Mouse (Mus musculus) left cerebral cortex, postnatal 25 days (tissue): ENCODE data around the gene Zdhhc6. TPM values are rescaled to one million over a fixed set of nuclear protein-coding genes. Genes with fewer than 3 reads are reported as not detected.

Source experiments
- DNase-seq, 2 experiments: peaks; one replicate each; pipeline ENCODE4 v3.0.0; 2022; ENCODE audit warnings: low spot score in 2 of 2, mixed read lengths in 1 of 2
- intact Hi-C: fragments of 180-260 bp; cut with DNase I; formaldehyde crosslinking; loops from one replicate; pipeline ENCODE4 v1.15.1; 2025
- total RNA-seq, 2 experiments: library from RNA; stranded (reverse); gene quantifications; 2 replicates each; pipeline ENCODE4 v1.2.3; 2021

Zdhhc6 gene
- total RNA-seq, 2 experiments from 2014 or later, result 28.4 to 30.7 TPM

DNA sequence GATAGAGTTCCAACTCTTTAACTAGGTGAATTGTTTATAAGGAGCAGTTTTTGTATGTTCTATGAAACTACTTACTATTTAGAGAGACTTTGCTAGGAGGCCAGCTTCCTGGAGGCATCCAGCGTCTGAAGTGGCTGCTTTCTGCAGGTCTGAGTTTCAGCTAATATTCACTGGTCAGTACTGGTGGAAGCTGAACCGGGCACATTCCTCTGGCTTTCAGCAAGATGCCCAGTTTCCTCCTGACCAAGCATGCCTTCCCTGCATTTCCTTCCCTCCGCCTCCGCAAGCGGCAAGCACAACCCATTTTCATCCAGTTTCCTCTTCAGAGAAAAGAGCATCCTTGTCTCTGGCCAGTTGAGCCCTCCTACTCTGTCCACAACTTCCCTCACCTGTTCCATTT, 46.8 kb downstream of the Zdhhc6 start:
- DNase-seq, result no peak
- intact Hi-C loops, result no loop called here

DNA sequence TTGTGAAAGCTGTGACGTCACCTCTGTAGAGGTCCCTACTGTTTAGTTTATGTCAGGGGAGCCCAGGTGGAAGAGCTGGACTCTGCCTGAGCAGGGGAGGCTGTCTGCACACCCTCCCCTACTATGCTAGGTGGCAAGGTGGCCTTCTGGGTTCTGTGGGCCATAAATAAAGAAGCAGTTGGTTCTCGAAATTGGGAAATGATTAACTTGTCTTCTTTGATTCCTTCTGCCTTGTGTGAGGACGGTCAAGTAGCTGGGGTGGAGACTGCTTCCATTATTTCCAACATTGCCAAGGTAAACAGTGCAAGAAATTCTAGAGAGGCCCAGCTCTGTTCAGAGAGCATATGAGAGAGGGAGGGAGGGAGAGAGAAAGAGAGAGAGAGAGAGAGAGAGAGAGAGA, 47.7 kb downstream of the Zdhhc6 start:
- DNase-seq, result no peak
- intact Hi-C loops, result no loop called here

DNA sequence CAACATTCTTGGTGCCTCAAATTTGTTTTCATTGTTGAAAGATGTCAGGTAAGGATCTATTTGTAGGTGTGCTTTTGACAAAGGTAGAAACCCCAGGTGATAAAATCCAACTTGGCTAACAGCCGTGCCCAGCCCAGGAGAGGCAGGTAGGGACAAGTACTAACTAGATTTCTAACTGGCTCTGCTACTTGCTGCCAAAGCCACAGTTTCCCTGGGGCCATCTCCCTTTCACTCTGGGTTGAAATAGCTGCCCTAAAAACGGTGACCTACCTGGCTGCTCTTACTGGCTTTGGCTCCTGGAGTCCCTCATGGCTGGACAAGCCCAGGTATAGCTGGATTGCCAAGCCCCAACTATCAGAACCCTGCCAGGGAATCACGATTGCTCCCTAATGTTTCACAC, 49.0 kb downstream of the Zdhhc6 start:
- intact Hi-C loops, result no loop called here

DNA sequence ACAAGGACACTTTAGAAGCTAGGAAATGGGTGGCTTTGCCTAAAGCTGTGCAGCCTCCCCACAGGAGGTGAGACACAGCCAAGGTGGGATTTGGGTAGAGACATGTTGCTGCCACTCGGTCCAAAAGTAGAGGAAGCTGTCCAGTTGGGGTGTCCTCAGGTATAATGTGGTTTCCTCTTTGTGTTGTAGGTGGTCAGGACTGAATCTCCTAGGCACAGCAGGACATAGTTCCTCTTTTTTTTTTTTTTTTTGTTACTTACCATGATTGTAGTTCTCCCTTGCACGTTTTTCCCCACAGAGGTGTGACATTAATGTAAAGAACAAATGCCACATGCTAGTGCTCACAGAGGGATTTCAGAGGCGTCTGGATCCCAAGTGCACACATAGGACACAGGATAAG, 50.6 kb downstream of the Zdhhc6 start:
- intact Hi-C loops, result no loop called here

More for the DNA sequence above, 49.0 kb downstream of the Zdhhc6 start:
- DNase-seq, result no peak

DNA sequence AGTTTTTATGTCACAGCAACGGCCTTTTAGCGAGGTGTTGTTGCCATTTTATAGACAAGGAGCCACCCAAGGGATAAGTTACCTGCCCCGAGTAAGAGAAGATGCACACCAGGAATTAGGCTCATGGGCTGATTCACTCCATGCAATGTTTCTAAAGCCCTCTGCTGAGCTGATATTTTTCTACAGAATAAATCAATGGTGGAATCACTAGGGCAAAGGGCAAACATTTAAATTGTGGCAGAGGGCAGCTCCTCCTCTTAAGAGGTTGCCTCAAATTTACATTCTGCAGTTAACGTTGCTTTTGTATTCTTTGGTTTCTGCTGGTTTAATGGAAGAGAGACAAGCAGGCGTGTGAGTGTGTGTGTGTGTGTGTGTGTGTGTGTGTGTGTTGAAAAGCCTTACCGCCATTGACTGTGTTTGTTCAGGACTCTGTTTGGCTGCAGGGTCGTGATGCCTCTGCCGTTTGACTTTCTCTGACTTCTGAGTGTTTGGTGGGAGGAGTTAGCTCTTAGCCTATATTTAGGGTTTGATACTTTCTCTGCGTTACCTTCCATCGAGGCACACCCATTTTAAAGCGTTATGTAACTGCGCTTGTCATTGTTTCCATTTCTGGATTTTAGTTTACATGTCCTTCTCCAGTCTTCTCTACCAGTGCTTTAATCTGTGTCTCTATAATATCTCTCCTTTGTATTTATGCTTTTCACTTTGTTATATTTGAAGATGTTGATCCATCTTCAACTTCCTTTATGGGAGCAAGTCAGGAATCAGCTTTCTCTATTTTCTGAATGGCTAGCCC, 55.2 kb downstream of the Zdhhc6 start:
- no peak for DNase-seq
- intact Hi-C loops, result no loop called here

More for the DNA sequence above, 50.6 kb downstream of the Zdhhc6 start:
- DNase-seq, result no peak

DNA sequence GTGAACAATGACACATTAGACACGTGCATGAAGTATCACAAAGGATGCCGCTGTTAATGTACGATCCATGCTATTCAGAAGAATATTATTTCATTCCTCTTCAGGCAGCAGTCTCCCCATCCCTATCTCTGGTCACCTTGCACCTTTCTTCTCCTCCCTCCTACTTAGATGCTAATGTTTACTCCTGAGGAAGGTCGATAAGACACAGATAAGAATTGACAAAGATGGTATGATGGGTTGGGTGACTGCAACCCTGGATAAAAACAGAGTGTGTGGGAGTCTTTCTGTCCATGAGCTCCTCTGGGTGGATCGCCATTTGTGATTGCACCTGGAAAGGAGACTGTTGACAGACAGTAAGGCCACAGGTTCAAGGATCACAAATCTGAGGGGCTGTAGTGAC, 57.3 kb downstream of the Zdhhc6 start:
- no peak for DNase-seq
- intact Hi-C loops, result no loop called here

DNA sequence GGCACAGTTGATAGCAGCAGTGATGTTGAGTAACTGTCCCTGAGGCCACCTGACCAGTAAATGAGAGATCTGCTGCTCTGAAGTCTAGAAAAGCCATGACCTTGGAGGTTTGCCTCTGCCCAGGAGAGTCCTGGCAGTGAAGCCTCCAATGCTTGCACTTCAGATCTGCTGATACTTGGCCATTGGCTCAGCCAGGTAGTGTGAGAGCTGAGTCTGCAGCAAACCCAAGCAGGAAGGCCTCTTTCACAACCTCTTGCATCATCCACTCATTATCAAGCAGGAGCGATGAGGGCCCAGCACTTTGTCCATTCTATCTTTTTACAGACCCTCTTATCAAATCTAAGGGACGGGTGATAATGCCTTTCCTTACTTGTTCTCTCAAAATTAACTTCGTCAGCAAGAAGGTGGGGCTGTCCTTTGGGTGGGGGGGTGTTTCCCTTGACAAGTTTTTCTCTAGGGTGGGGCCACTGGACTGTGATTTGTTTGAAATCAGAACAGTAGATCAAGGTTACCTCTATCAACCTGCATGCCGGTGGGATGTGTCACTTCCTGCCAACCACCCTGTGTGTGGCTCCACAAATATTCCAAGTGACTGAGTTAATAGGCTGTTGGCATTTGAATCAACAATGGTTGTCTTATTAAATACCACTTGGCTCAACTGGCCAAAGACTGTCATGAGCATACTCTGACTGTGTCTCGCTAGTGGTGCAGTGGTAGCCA, 58.0 kb downstream of the Zdhhc6 start:
- no peak for DNase-seq
- intact Hi-C loops, result no loop called here

DNA sequence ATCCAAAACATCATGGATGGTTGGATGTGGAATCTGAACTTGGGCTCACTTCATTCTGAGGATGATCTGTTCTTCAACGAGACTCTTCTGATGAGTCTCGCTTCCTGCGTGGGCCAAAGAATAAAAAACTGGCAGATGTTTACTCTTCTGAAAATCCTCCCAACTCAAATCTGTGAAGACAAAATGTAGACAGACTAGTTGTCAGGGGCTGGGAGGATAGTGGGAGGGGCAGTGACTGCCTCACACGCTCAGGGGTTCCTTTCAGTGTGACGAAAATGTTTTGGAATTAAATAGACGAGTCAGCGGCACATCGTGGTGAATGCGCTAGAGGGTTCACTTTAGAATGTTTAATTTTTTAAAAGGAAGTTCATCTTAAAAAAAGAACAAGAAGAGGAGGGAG, 59.7 kb downstream of the Zdhhc6 start:
- peak; percentile 30 to 80 for DNase-seq
- intact Hi-C loops, result no loop called here

DNA sequence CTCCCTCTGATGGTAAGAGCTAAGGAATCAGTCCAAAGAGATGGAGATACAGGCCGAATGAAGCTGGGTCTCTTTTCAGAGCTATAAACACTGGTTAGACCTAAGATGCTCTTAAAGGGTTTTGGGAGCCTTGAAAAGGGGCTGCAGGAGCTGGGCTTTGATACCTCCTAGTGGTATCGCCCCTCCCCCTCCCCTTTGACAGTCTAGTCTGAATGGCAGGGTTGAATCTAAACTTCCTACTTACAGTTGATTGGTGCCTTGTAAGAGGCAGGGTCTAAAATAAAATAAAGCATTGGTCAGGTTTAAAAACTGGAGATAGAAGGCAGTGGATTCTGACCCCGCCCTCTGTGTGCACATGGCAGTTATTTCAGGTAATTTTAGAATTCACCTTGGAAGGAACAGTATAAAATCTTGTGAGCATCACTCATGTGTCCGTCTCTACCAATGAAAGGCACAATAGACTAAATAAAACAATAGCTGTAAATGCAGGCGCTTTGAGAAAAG, 61.3 kb downstream of the Zdhhc6 start:
- DNase-seq, result peak; percentile 33 to 48
- intact Hi-C loops, result loop anchor here (1.0 kb wide), 1 partner anchor 36 kb away; no protein-coding TSS in a partner anchor

DNA sequence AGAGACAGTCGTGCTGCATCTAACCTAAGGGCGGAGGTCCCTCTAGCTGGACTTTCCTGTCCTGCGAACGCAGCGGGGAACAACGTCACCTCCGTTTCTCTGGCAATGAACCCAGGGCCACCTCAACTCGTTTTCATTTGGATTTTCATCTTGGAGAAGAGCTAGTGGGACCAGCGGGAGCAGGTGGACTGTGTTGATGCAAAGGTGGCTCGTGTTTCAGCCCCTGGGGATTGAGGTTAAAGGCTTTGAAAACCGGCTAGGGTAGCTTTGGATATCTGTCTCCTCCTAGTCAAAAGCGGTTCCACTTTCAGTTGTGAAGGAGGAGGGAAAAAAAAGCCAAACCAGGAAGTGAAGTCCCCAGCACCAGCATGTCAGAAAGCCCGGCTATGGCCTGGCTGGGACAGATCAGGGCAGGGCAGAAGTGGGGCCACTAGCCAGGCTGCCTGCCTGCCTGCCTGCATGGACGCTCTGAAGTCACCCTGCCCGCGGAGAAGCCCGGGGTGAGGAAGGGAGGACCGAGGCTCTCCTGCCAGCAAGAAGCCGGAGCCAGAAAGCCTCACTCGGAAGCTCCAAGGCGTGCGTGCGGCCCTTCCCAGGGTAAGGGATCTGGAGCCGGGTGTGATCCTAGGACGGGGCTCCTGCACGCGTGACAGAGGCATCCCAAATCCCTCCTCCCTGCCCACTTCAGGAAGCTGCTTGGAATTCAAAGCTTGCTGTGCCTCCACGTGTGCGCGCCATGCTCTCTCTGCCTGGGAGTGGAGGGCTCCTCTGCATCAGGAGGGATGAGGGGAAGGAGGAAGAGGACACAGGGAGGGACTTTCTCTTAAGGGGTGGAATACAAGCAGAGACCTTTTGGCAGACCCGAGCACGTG, 62.0 kb downstream of the Zdhhc6 start:
- intact Hi-C loops, result loop anchor here (1.0 kb wide), 1 partner anchor 36 kb away; no protein-coding TSS in a partner anchor
- peak; percentile 55 to 73 for DNase-seq

DNA sequence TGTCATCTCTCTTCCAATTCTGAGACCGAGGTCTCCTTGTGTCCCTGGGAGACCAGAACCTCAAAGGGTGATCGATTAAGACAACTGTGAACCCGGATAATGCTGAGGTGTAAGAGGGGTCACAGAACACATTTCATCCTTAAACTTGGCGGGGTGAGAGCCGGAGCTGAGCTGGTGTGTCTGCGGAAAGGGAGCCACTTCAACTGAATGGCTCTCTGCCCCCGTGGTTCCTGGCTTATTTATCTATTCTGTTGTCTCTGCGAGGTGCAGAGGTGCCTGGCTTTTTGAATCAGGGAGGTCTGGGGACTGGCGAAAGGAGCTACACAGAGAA, 62.6 kb downstream of the Zdhhc6 start:
- no peak for DNase-seq
- intact Hi-C loops, result no loop called here

DNA sequence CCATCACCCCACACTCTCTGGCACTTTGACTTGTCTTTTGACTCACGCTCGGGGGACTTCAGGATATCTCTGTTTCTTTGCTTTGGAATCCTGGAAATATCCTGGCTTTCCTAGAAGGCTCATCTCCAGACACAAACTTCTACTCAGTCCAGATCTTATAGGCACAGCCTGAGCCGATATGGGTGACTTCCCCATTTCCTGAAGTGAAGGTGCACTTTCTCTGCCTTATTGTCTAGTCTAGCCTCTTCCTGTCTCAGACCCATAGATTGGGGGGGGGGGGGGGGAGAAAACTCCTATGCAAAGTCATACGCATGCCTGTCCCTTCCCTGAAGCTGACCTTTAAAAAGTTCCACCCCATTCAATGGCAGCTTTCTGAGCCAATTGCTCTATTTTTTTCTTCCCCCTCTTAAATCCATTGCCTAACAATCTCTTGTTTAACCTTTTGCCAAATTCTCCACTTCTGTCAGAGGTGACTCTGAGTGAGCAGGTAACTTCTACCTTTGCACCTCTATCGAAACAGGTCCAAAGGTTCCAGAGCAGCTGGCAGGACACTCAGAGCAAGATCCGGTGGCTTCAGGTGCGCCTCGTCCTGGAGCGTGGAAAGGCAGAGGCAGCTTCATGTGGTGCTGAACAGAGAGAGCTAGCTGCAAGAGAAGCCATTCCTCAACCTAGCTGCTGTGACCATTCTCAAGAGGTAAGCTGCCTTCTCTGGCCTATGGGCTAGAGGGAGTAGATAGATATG, 64.3 kb downstream of the Zdhhc6 start, which contains the start of gene Acsl5:
Gene Acsl5 (plus strand): TSS at position 556 of the 742 bp plus-strand sequence.
- intact Hi-C loops, result no loop called here

DNA sequence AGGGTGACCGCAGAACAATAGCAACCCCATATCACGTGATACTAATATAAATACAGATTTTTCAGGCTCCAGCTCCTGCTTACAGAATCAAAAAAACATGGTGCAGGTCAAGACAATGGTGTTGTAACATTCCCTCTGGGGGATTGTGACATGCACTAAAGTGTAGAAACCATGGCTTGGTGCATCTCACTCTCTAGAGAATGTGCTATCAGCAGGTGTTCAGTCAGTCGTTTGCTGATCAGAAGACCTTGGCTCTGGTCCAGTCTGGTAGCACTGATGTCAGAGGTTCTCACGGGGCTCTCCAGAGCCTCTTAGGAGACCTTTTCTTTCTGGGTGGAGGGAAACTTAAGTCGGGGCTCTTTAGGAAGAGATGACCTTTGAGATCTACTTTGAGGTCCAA, 65.4 kb downstream of the Zdhhc6 start:
- intact Hi-C loops, result no loop called here
- DNase-seq, result no peak

More for the DNA sequence above, 64.3 kb downstream of the Zdhhc6 start, which contains the start of gene Acsl5:
- no peak for DNase-seq

DNA sequence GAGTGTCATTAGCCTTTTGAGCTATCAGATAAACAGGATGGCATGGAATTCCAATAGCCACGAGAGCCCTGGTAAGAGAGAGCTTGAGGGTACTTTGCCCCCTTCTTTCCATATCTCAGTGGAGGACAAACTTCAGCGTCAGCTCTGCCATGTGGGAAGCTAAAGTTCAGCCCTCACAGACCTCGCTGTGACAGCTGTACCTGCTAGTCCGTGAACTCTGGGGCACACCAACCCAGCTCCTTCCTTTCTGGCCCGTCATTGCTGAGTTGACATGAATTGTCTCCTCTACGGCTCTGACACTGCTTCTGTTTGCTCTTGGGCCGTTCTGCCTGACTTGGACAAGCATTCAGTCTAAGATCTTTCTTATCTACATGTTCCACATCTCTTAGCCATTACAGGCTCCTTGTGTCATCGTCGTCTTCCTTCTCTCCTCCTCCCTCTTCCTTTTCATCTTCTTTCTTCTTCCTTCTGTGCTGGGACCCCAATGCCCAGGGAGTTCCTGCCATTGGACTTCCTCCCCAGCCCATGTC, 67.8 kb downstream of the Zdhhc6 start:
- intact Hi-C loops, result no loop called here
- DNase-seq, result no peak

DNA sequence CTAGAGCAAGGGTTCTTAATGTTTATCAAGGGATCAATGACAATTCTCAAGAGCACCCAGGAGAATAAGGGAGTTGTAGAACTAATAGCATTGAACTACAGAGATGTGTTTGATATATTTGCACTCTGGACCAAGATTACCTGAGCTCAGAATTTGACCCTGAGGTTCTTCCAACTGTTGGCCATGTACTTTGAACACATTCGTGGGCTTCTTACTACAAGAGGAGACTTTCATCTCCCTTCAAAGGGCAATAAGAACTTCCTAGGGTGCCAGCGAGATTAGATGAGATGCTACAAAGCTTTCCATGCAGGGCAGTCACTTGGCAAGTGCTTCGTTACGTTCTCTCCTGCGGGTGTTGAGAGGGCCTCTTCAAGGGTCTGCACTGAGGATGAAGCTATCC, 68.3 kb downstream of the Zdhhc6 start:
- intact Hi-C loops, result no loop called here
- DNase-seq, result no peak

DNA sequence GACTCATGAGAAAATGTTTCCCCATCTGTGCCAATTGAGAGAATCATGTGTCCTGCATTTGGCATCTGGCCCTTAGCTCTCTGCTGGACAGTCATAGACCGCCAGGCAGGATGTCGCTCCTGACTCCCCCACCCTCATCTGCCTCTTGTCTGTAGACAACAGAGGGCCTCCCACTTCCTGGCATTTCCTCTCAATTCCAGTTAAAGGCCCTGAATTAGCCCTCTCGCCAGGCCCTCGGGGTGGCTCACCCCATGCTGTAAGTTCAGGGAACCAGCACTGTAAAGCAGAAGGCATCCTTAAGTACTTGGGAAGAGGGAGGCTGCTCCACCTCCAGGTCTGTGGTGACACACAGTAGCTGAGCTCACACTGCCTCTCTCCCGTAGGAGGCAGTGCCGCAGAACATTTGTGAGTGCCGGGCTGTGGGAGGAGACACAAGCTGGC, 71.0 kb downstream of the Zdhhc6 start:
- DNase-seq, result peak; percentile 38 to 84
- intact Hi-C loops, result no loop called here

DNA sequence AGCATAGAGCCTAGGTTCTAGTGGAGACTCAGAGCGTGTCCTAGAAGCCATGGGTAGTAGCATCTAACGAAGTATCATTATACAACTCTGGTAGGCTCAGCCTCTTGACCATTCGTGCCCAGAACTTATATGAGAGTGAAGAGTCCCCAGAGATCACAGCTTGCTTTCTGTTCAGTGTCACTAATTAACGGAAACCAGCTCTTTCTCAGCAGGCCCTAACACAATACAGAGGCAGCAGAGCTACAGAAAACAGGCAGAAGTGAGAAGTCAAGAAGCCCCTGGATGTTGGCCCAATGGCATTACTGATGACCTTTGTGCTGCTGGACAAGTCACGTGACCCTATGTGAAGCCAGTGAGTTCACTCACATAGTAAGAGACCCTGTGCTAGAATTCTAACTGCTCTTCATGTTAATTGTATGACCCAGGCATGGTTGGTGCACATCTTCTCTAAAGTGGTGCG, 74.6 kb downstream of the Zdhhc6 start, which contains the start of gene Gucy2g:
Gene Gucy2g (minus strand): TSS at position 51 of the 460 bp plus-strand sequence.
- intact Hi-C loops, result no loop called here
- DNase-seq, result no peak

DNA sequence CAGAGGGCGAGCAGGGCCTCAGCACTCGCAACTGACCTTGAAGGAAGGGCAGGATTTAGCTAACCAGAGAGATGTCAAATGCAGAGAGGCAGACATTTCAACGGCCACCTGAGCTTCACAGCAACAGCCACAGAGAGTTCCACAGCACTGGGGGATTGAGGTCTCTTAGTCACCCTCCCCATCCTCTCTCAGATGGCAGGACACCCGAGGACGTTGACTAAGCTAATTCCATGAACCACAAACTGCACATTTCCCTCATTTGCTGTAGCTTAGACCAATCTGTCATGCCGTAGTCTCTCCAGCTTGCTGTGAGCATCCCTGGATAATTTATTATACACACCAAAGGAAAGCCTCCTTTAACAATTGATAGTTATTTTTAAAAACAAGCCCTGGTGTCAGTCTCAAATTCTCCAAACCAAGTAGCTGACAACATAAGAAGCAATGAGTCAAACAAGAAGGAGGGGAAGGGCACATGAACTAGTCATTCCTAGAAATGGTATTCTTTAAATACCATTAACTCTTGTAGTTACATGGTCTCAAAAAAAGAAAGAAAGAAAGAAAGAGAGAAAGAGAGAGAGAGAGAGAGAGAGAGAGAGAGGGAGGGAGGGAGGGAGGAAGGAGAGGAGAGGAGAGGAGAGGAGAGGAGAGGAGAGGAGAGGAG, 75.9 kb downstream of the Zdhhc6 start:
- intact Hi-C loops, result no loop called here
- no peak for DNase-seq
